Mouse (Mus musculus) spleen, adult 2 months (tissue): ENCODE results near the gene Slc38a9.

Experiments used
- CTCF ChIP-seq: fragments of 200-500 bp; IDR thresholded peaks from 2 replicates; pipeline ENCODE4 v1.5.1; 2011; ENCODE audit warnings: mild to moderate bottlenecking, inconsistent platforms; ENCODE audit not compliant: insufficient read depth, insufficient read length, insufficient replicate concordance; ENCODE audit errors: extremely low read depth
- POLR2A ChIP-seq: fragments of 200-500 bp; IDR thresholded peaks from 2 replicates; pipeline ENCODE4 v1.6.1; 2011; ENCODE audit warnings: low read depth, low read length, inconsistent platforms

DNA sequence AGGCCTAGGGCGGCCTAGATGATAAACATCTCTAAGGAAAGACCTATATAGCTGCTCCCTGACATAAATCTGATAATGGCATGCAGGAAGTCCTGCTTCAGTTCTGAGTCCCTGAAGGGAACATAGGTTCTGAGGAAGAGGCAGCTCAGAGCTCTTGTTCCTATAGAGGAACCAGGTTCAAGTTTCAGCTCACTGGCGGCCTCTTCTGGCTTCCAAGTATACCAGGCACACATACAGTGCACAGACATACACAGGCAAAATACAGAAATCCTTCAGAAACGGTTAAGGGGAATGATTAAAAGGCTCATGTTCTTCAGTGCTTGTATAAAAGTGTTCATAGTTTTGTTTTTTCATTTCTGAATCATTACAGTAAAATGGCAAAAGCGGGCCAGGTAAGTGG, 17.6 kb downstream of the Slc38a9 start:
- TF ChIP-seq POLR2A: no peak
- TF ChIP-seq CTCF: no peak
